Mouse (Mus musculus) cerebellum, adult 2 months (tissue): ENCODE measurements at regions not wholly inside any gene's neighbourhood (a gene's known extent, or its start where the extent isn't known, plus 50 kb on each side); places are given as distances from the start of the nearest gene placed in this dataset.

Experiments used
- CTCF ChIP-seq: fragments of 200-500 bp; IDR thresholded peaks from 2 replicates; pipeline ENCODE4 v1.5.1; 2011; ENCODE audit warnings: low read depth, mild to moderate bottlenecking, control low read depth, low read length, moderate library complexity, borderline replicate concordance; ENCODE audit not compliant: insufficient read depth
- POLR2A ChIP-seq: fragments of 200-500 bp; IDR thresholded peaks from 2 replicates; pipeline ENCODE4 v1.6.1; 2011; ENCODE audit warnings: low read length, control low read depth, borderline replicate concordance; ENCODE audit not compliant: insufficient read depth

DNA sequence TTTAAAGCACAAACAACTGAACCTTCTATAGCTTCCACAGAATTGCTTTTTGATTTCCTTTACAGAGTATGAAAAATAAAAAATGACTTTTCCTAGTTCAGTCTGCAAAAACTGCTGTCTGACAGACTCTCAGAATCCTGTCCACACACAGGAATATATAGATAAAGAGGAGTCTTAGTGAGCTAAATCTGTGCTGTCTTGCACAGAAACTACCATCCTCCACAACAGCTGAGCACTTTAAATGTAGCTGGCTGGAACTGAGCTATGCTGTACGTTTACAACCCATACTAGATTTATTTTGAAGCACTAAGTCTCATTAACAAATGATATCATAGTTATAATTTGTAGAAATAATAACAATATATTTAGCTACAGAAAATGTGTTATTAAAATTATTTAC is 279.7 kb downstream of the Phf3 start:
- TF ChIP-seq POLR2A = no peak
- no peak for TF ChIP-seq CTCF
